Mouse (Mus musculus): ENCODE results near the gene Qprt.

GRCm38 (mm10) chr7:127112251-127112841 is 9.7 kb downstream of the Qprt start:
- TF ChIP-seq CTCF (IDR thresholded peaks at IDR 0.05; ENCODE audit: borderline replicate concordance, extremely low read depth, insufficient read depth, insufficient read length) = no peak
- TF ChIP-seq POLR2A (IDR thresholded peaks at IDR 0.05; ENCODE audit: borderline replicate concordance, extremely low read depth, insufficient read depth, insufficient read length, poor library complexity, severe bottlenecking) = no peak
